Comparison of ENCODE assay signal across 8 mouse cellular contexts in the genomic region with DNA sequence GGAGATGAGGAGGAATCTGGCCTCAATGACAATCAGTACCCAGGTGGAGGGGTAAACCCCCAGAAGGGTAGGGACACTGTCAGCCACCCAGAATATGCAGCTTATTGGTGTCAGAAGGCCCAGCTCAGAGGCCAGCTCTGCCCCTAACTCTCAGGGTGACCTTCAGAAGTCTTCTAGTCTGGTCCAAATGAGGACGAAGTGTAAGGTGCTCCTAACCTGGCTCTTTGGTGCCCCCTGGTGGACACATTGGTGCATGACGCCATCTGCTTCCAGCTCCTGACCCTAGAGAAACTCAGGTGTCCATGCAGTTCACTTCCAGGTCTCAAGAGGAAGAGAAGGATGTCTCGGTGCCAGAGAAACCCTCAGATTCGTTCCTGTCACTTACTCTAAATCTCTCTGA. TPM values are rescaled to one million over a fixed set of nuclear protein-coding genes. Genes with fewer than 3 reads are reported as not detected.
DNase-seq lines count a peak whose midpoint lies in the region; ATAC-seq and TF ChIP-seq lines count a peak whose summit lies in the region.

No protein-coding gene starts in this region.

- intact Hi-C loops in gastrocnemius, postnatal 36 days (cut with DNase I): loop anchor here (2.0 kb wide), 1 partner anchor 93 kb away; no protein-coding TSS in a partner anchor

- DNase-seq in ovary, postnatal 10 days (ENCODE audit: low spot score): peak; percentile 54
- DNase-seq in ovary, adult 18-20 months (ENCODE audit: low spot score): no peak
- DNase-seq in gastrocnemius, postnatal 36 days: peak; percentile 51 to 55
- peak; percentile 76 to 87 for DNase-seq in kidney, adult 8-10 months
- peak; percentile 73 for DNase-seq in liver, adult 2 months (ENCODE audit: extremely low read depth, low read depth, low spot score)

- H3K36me3 ChIP-seq in liver, adult 2 months (ENCODE audit: control insufficient read depth, insufficient read depth, low read length): no peaks in the 10 kb centered on the region
- no peaks in the 10 kb centered on the region for H3K36me3 ChIP-seq in testis, adult 2 months (ENCODE audit: control insufficient read depth, insufficient read depth, low read length)

- H3K4me3 ChIP-seq in liver, adult 2 months (ENCODE audit: insufficient read depth, low read depth, low read length): no peak overlapping the region
- H3K4me3 ChIP-seq in testis, adult 2 months (ENCODE audit: control insufficient read depth, low read depth, low read length): no peak overlapping the region

- WGBS in liver, adult 2 months: under 1% methylated on average over 4 of the region's 4 CpGs

- ATAC-seq in common myeloid progenitor, adult 5-6 weeks (replicated peaks; ENCODE audit: low read depth, poor library complexity, severe bottlenecking): peak; percentile 68
- peak; percentile 80 for ATAC-seq in monocyte, adult 5-6 weeks (replicated peaks; ENCODE audit: insufficient number of reproducible peaks, low FRiP score, low TSS enrichment, poor library complexity, severe bottlenecking)

- no peak overlapping the region for H3K9ac ChIP-seq in liver, adult 2 months (ENCODE audit: low read depth, low read length)

- no peak for TF ChIP-seq POLR2A in liver, adult 2 months (IDR thresholded peaks at IDR 0.05; ENCODE audit: extremely low read depth, insufficient read depth, low read length)
- no peak for TF ChIP-seq POLR2A in testis, adult 2 months (IDR thresholded peaks at IDR 0.05; ENCODE audit: control insufficient read depth, low read depth, low read length)

- H3K27me3 ChIP-seq in liver, adult 2 months (ENCODE audit: control insufficient read depth, insufficient read depth, low read length): no peaks in the 10 kb centered on the region
- no peaks in the 10 kb centered on the region for H3K27me3 ChIP-seq in testis, adult 2 months (ENCODE audit: control insufficient read depth, insufficient read depth, low read length)

- H3K4me1 ChIP-seq in liver, adult 2 months (ENCODE audit: control insufficient read depth, insufficient read depth, low read length): no peaks in the 10 kb centered on the region
- H3K4me1 ChIP-seq in testis, adult 2 months (ENCODE audit: control insufficient read depth, insufficient read depth, low read length): no peaks in the 10 kb centered on the region; the same call in 1 of the 2 replicates

- TF ChIP-seq CTCF in liver, adult 2 months (IDR thresholded peaks at IDR 0.05; ENCODE audit: low read depth, low read length): peak; percentile 95
- TF ChIP-seq CTCF in testis, adult 2 months (IDR thresholded peaks at IDR 0.05; ENCODE audit: control insufficient read depth, insufficient read depth, insufficient replicate concordance, low read depth, low read length): peak; percentile 98

- H3K79me2 ChIP-seq in liver, adult 2 months (ENCODE audit: control insufficient read depth, insufficient read depth, low read length): no peaks in the 10 kb centered on the region

- no peak overlapping the region for H3K27ac ChIP-seq in liver, adult 2 months (replicated peaks; ENCODE audit: insufficient read depth, low read depth, low read length)
- no peak overlapping the region for H3K27ac ChIP-seq in testis, adult 2 months (ENCODE audit: control insufficient read depth, insufficient read depth, low read depth, low read length)

RNA-seq across cellular contexts. Expression of gene Serinc2, which starts 13.3 kb away (rescaled TPM):
- not detected in 2 replicates for total RNA-seq in common myeloid progenitor, adult 5-6 weeks (2017)
- total RNA-seq in gastrocnemius, postnatal 36 days (2021): 10 to 100 TPM; 55.4 to 76.6 TPM
- total RNA-seq in liver, adult 2 months (2014; rRNA removed): 0.87 and 1.1 TPM in 2 replicates
- polyA plus RNA-seq in liver, adult 2 months (2012; rRNA removed): 20.9 and 22.5 TPM in 2 replicates
- total RNA-seq in monocyte, adult 5-6 weeks (2017): not detected in 3 replicates
- polyA plus RNA-seq in testis, adult 2 months (2012; rRNA removed): 23.7 and 24.1 TPM in 2 replicates

RNA-seq across cellular contexts. Expression of gene Fabp3, which starts 16.1 kb away (rescaled TPM):
- total RNA-seq in common myeloid progenitor, adult 5-6 weeks (2017): not detected in 2 replicates
- 100 to 1,000 TPM; 839 to 956 TPM for total RNA-seq in gastrocnemius, postnatal 36 days (2021)
- 0.34 and 4.2 TPM in 2 replicates for total RNA-seq in liver, adult 2 months (2014; rRNA removed)
- 0.19 TPM in 1 of 2 replicates, not detected in the other for polyA plus RNA-seq in liver, adult 2 months (2012; rRNA removed)
- 1.0 TPM in 1 of 3 replicates, not detected in the others for total RNA-seq in monocyte, adult 5-6 weeks (2017)
- 127 and 192 TPM in 2 replicates for polyA plus RNA-seq in testis, adult 2 months (2012; rRNA removed)

RNA-seq across cellular contexts. Expression of gene Gm10570, which starts 16.2 kb away (rescaled TPM):
- total RNA-seq in common myeloid progenitor, adult 5-6 weeks (2017): not detected in 2 replicates
- under 1 TPM in 1 of 2 experiments, not detected in 1; 0.77 TPM for total RNA-seq in gastrocnemius, postnatal 36 days (2021)
- not detected in 2 replicates for total RNA-seq in liver, adult 2 months (2014; rRNA removed)
- polyA plus RNA-seq in liver, adult 2 months (2012; rRNA removed): not detected in 2 replicates
- not detected in 3 replicates for total RNA-seq in monocyte, adult 5-6 weeks (2017)
- not detected in 2 replicates for polyA plus RNA-seq in testis, adult 2 months (2012; rRNA removed)

Comparison
In these comparisons a context has a peak if more than half of its experiments do, and no peak if none do; other contexts are left out.
1. RNA of gene Serinc2, which starts 13.3 kb away (total RNA-seq): 55.4 to 76.6 TPM in gastrocnemius, postnatal 36 days; 0.87 to 1.1 TPM in liver, adult 2 months, not detected in common myeloid progenitor, adult 5-6 weeks and not detected in monocyte, adult 5-6 weeks; every median in the first group is over 10 times any median in the second.
2. RNA of gene Fabp3, which starts 16.1 kb away (total RNA-seq): 839 to 956 TPM in gastrocnemius, postnatal 36 days; 0.34 to 4.2 TPM in liver, adult 2 months, 1.0 TPM in monocyte, adult 5-6 weeks and not detected in common myeloid progenitor, adult 5-6 weeks; every median in the first group is over 100 times any median in the second.